In genomic region chr15:78934784-78935320, GRCm38 (mm10) we compare ENCODE assay signal across 7 mouse cellular contexts. TPM values are rescaled to one million over a fixed set of nuclear protein-coding genes. Genes with fewer than 3 reads are reported as not detected.
A peak's percentile ranks its signal among the peaks of the same experiment; 100 is the strongest.
DNase-seq lines count a peak whose midpoint lies in the region; ATAC-seq lines count a peak whose summit lies in the region.

Nol12 (plus strand) TSS chr15:78934933.

- peak within 1 kb of the TSS; percentile 74 for H3K4me3 ChIP-seq in intestine, embryonic 15.5 days (replicated peaks)
- H3K4me3 ChIP-seq in midbrain, embryonic 11.5 days (ENCODE audit: low read depth, low read length): peak within 1 kb of the TSS; percentile 82

- intact Hi-C loops in gastrocnemius, postnatal 36 days (cut with DNase I): no loop called here
- intact Hi-C loops in left cerebral cortex, postnatal 36 days (cut with DNase I): no loop called here

- no peaks in the 10 kb centered on the region for H3K9me3 ChIP-seq in intestine, embryonic 15.5 days
- no peaks in the 10 kb centered on the region for H3K9me3 ChIP-seq in midbrain, embryonic 11.5 days (ENCODE audit: control insufficient read depth, low read length)

- peak within 1 kb of the TSS; percentile 84 for H3K27ac ChIP-seq in intestine, embryonic 15.5 days
- peak within 1 kb of the TSS; percentile 64; the same call in 1 of the 2 replicates for H3K27ac ChIP-seq in midbrain, embryonic 11.5 days (ENCODE audit: low read depth, low read length)

- peak; percentile 85 for DNase-seq in adrenal gland, adult 2 months
- DNase-seq in embryo, embryonic 11 days: peak; percentile 93
- peak; percentile 75 to 85 for DNase-seq in gastrocnemius, postnatal 36 days
- peak; percentile 83 to 84 for DNase-seq in left cerebral cortex, postnatal 36 days (ENCODE audit: low spot score in 2 of 2)
- DNase-seq in midbrain, embryonic 11.5 days (ENCODE audit: low spot score, missing footprints): peak; percentile 99
- DNase-seq in skeletal muscle tissue, adult 2 months (ENCODE audit: low read depth, low spot score): peak; percentile 77

- peaks cover 13% of the 10 kb centered on the region for H3K36me3 ChIP-seq in intestine, embryonic 15.5 days
- H3K36me3 ChIP-seq in midbrain, embryonic 11.5 days (ENCODE audit: control insufficient read depth, insufficient read depth, low read length): peaks cover 10% of the 10 kb centered on the region; the same call in 1 of the 2 replicates

- peak; percentile 88 for ATAC-seq in intestine, embryonic 15.5 days
- peak; percentile 90 for ATAC-seq in midbrain, embryonic 11.5 days (ENCODE audit: low FRiP score)

- peaks cover 14% of the 10 kb centered on the region for H3K4me1 ChIP-seq in intestine, embryonic 15.5 days (replicated peaks)
- peaks cover 8% of the 10 kb centered on the region for H3K4me1 ChIP-seq in midbrain, embryonic 11.5 days (ENCODE audit: control insufficient read depth, insufficient read depth, low read length)

- H3K4me2 ChIP-seq in intestine, embryonic 15.5 days (replicated peaks): peak within 1 kb of the TSS; percentile 61
- peak within 1 kb of the TSS; percentile 89 for H3K4me2 ChIP-seq in midbrain, embryonic 11.5 days

- no peaks in the 10 kb centered on the region for H3K27me3 ChIP-seq in intestine, embryonic 15.5 days (replicated peaks)
- H3K27me3 ChIP-seq in midbrain, embryonic 11.5 days (ENCODE audit: control insufficient read depth, insufficient read depth, low read length): no peaks in the 10 kb centered on the region

- WGBS in intestine, embryonic 15.5 days: 0% methylated on average over 42 of the region's 42 CpGs
- under 1% methylated on average over 42 of the region's 42 CpGs for WGBS in midbrain, embryonic 11.5 days

- H3K9ac ChIP-seq in intestine, embryonic 15.5 days: peak within 1 kb of the TSS; percentile 75
- peak within 1 kb of the TSS; percentile 81 for H3K9ac ChIP-seq in midbrain, embryonic 11.5 days (ENCODE audit: low read length)

RNA-seq across cellular contexts. Expression of gene Nol12, which starts in this region (rescaled TPM):
- 10 to 100 TPM; 42.0 to 57.2 TPM for total RNA-seq in adrenal gland, adult 2 months (2021)
- polyA plus RNA-seq in adrenal gland, adult 2 months (2012; rRNA removed): 21.3 and 22.5 TPM in 2 replicates
- total RNA-seq in gastrocnemius, postnatal 36 days (2021): 10 to 100 TPM; 22.1 to 22.6 TPM
- polyA plus RNA-seq in intestine, embryonic 15.5 days (2015; fragmentation: Nextera tagmentation; extraction: Ambion mirVana): 41.4 and 42.3 TPM in 2 replicates
- 10 to 100 TPM; 39.5 to 42.1 TPM for total RNA-seq in left cerebral cortex, postnatal 36 days (2021)
- 58.3 and 62.7 TPM in 2 replicates for polyA plus RNA-seq in midbrain, embryonic 11.5 days (2014; fragmentation: Nextera tagmentation; extraction: Ambion mirVana)

Comparison
In these comparisons a context has a peak if more than half of its experiments do, and no peak if none do; other contexts are left out.
1. Peak in every context shown above with its lines: DNase-seq, ATAC-seq, H3K4me3 ChIP-seq and H3K27ac ChIP-seq.